Mouse (Mus musculus) gastrocnemius, postnatal 10 days (tissue): ENCODE measurements around the gene Ftl1. TPM values are rescaled to one million over a fixed set of nuclear protein-coding genes. Genes with fewer than 3 reads are reported as not detected.
A peak's percentile ranks its signal among the peaks of the same experiment; 100 is the strongest.

Source experiments
- DNase-seq: peaks from one replicate; pipeline ENCODE4 v3.0.0; 2021; ENCODE audit warnings: mixed read lengths
- total RNA-seq, 2 experiments: library from RNA; stranded (reverse); gene quantifications; 2 replicates each; pipeline ENCODE4 v1.2.3; 2021

Gene Ftl1
- total RNA-seq, 2 experiments from 2014 or later, result 173 to 194 TPM

GRCm38 (mm10) chr7:45451344-45451982, 8.2 kb downstream of the Ftl1 start:
- DNase-seq, result peak; percentile 89

GRCm38 (mm10) chr7:45449974-45450373, 9.7 kb downstream of the Ftl1 start:
- no peak for DNase-seq

DNA sequence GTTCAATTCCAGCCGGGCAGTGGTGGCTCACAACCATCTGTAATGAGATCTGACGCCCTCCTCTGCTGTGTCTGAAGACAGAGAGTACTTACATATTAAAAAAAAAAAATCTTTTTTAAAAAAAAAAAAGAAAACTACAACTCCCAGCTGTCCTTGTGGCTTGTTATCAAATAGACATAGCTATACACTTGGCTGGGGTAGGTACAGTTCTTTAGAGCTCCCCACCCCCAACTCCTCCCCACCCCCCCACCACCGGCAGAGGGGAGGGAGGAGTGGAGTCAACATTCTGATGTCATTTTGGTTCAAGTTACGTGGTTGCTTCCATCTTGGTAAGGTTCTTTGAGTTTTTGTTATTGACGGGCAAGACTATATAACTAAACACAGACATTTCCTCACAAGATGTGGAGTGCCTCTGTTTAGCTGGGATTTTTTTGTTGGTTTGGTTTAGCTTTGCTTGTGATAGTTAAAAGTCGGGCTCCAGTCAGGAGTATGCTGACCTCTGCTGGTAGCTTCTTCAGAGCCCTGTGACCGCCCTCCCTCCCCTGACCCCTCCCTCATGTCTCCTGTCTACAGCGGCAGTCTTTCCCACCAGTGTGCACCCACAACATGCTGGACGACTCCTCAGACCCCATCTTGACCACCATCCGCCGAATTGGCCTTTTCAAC, 12.2 kb downstream of the Ftl1 start:
- DNase-seq, result no peak

DNA sequence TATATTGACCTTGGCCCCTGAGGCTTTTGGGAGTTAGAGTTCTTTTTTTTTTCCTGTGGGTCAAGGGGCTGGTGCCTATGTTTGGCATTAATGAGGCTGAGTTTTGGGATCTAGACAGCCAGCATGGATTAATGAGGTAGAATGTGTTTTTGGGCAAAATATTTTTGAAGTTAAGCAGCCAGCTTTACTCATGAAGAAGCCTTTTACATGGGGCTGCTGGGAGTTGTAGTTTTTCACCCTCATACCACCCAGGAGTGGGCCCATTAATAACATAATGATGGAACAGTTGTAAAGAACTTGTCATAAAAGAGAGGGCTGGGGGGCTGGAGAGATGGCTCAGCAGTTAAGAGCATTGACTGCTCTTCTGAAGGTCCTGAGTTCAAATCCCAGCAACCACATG, 13.1 kb downstream of the Ftl1 start:
- no peak for DNase-seq

DNA sequence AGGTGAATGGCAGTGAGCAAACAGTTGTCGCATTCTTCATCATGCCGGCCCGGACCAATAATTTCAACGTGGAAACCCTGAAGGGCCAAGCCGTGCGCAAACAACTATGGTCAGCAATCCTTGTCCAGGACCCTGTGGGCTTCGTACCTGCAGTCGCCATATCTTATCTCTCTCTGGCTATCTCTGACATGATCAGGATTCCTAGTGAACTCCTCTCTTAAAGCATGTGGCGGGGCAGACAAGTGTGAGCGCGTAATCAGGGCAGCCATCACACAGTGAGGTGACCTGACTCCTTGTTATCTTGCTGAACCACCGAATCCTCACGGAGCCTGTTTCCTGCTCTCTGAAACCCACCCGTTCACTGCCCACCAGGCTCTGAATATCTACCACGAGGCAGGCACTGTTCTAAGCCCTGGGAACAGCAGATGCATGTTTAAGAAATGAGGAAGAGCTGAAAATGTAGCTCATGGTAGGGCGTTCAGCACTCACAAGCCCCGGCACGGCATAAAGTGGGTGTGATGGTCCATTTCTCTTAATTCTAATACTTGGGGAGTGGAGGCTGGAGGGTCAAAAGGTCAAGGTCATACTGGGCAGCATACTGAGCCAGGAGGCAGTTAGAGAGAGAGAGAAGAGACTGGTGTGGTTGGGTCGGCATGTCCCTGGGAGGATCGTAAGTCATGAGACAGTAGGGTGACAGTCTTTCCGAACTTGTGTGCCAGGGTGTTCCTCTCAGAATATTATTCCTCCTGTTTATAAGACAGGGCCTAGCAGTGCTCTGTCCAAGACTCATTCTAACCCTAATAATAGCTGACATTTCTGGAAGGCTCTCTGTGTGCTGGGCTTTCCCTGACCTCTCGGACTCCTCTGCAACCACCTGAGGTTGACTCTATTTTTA, 15.9 kb downstream of the Ftl1 start:
- no peak for DNase-seq

GRCm38 (mm10) chr7:45437521-45438276, 22.0 kb downstream of the Ftl1 start, which contains the start of gene Ruvbl2:
Gene Ruvbl2, minus strand, starts transcription at chr7:45438096.
- no peak for DNase-seq

GRCm38 (mm10) chr7:45437046-45437445, 22.6 kb downstream of the Ftl1 start:
- DNase-seq, result no peak

DNA sequence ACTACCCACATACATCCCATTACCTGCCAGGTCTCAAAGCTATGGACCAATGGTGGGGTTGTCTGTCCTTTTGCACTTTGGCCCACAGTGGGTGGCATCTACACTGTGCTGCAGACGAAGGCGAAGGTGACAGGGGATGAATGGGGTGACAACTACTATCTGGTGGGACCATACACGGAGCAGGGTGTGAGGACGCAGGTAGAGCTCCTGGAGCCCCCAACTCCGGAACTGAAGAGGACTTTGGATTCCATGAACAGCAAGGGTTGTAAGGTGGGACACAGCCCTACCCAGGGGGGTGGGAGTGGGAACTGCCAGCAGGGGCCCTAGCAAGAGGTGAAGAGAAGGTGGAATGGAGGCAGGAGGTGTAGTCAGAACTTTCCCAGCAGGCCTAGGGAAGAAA, 23.2 kb downstream of the Ftl1 start:
- no peak for DNase-seq

DNA sequence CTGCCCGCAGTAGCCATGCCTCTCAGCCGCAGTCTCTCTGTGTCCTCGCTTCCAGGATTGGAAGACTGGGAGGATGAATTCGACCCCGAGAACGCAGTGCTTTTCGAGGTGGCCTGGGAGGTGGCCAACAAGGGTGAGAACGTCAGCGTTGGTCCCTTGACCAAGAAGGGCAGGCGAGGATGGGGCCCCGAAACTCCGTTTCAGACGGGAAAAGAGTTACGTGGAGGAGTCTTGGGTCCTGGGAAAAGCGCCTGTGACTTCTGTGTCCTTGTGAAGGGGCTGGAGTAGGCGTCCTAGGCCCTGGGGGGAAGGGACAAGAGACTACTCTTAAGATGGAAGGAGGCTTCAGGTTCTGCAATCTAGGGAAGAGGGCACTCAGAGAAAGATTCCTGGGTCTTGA, 24.6 kb downstream of the Ftl1 start:
- DNase-seq, result no peak

- peak; percentile 100 for DNase-seq
Measured at GRCm38 (mm10) chr7:45434203-45435015, 25.3 kb downstream of the Ftl1 start, which contains the start of gene Gys1. Gene Gys1, plus strand, starts transcription at chr7:45434844.

DNA sequence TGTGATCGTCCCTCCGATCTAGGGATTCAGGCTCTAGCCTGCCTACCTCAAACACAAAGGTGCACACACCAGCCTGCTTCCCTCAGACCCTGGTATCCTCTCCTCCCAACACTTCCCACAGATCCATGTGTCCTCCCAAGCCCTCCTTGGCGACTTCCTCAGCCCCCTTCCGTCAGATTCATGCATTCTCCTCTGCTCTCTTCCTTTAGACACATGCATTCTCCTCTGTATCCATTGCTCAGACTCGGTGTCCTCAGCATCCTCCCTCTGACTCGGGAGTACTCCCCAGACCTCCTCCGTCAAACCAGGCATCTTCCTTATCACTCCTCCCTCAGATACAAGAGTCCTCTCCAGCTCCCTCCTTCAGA, 25.9 kb downstream of the Ftl1 start:
- DNase-seq, result no peak

GRCm38 (mm10) chr7:45426556-45426955, 33.1 kb downstream of the Ftl1 start:
- no peak for DNase-seq

GRCm38 (mm10) chr7:45421194-45421593, 38.5 kb downstream of the Ftl1 start:
- DNase-seq, result no peak

- DNase-seq, result no peak
Measured at GRCm38 (mm10) chr7:45420615-45420919, 39.1 kb downstream of the Ftl1 start, which contains the start of gene Lhb. Gene Lhb, plus strand, starts transcription at chr7:45420820.

GRCm38 (mm10) chr7:45419859-45420614, 39.6 kb downstream of the Ftl1 start:
- no peak for DNase-seq

DNA sequence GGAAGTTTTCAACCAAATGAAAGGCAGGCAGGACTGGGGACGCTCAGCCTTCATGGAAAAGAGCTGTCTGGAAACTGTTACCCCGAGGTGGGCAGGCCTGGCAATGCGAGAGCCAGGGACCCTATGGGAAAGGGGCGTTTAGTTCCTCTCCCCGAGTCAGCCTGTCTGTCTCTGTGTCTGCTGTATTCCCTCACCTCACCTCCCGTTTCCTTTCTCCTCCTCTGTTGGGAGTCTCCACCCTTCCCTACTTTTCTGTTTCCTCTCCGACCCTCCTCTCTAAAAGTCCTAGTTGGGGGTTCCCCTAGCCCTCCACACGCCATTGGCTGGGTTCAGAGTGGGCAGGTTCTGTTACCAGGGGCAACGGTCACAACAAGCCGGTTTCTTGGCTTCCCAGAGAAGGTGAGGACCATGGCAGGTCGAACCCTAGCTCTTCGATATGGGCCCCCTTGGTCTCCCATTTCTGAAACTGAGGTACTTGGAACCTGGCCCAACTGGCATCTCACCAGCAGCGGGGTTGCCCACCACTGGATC, 41.7 kb downstream of the Ftl1 start:
- DNase-seq, result no peak

DNA sequence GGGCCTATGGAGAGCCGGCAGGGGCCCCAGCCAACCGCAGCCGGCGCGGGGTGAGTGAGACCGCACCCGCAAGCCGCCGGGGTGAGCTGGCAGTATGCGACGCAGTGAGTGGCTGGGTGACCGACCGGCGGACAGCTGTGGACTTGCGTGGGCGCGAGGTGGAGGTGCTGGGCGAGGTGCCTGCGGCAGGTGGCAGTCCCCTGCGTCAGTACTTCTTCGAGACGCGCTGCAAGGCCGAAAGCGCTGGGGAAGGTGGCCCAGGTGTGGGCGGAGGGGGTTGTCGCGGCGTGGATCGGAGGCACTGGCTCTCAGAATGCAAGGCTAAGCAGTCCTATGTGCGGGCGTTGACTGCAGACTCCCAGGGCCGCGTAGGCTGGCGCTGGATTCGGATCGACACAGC, 44.0 kb downstream of the Ftl1 start:
- no peak for DNase-seq

- DNase-seq, result no peak
Measured at GRCm38 (mm10) chr7:45414740-45415224, 44.9 kb downstream of the Ftl1 start.

- peak; percentile 11 for DNase-seq
Measured at GRCm38 (mm10) chr7:45413864-45414739, 45.6 kb downstream of the Ftl1 start.
